Mouse (Mus musculus) heart, postnatal 0 days (tissue): Measurements from ENCODE around the gene Gp5. TPM values are rescaled to one million over a fixed set of nuclear protein-coding genes. Genes with fewer than 3 reads are reported as not detected.

Experiments
- ATAC-seq: fragments of 200-750 bp; cut with Nextera tagmentation; 2 replicates; pipeline ENCODE4 v1.8.0; 2017; ENCODE audit warnings: low read depth, moderate number of reproducible peaks, moderate library complexity; ENCODE audit not compliant: insufficient read depth
- DNase-seq: peaks from one replicate; pipeline ENCODE4 v3.0.0-alpha.2; 2016; ENCODE audit warnings: low spot score
- H3K27ac ChIP-seq: fragments of 300-500 bp; sonication (generic); 2 replicates; pipeline ENCODE4 v1.5.1; 2014; ENCODE audit warnings: low read depth, mild to moderate bottlenecking
- H3K27me3 ChIP-seq: fragments of 300-500 bp; sonication (generic); 2 replicates; pipeline ENCODE4 v1.6.1; 2014; ENCODE audit warnings: low read length, mixed read lengths; ENCODE audit not compliant: control insufficient read depth, insufficient read depth
- H3K36me3 ChIP-seq: fragments of 300-500 bp; sonication (generic); replicated peaks from 2 replicates; pipeline ENCODE4 v1.6.1; 2014; ENCODE audit warnings: low read length, mixed read lengths; ENCODE audit not compliant: control insufficient read depth, insufficient read depth
- H3K4me1 ChIP-seq: fragments of 300-500 bp; sonication (generic); 2 replicates; pipeline ENCODE4 v1.6.1; 2014; ENCODE audit warnings: antibody characterized with exemption; ENCODE audit not compliant: control insufficient read depth, insufficient read depth
- H3K4me2 ChIP-seq: fragments of 300-500 bp; sonication (generic); 2 replicates; pipeline ENCODE4 v1.6.1; 2014; ENCODE audit warnings: low read depth, mild to moderate bottlenecking, low read length, moderate library complexity
- H3K4me3 ChIP-seq: fragments of 300-500 bp; sonication (generic); 2 replicates; pipeline ENCODE4 v1.5.1; 2014; ENCODE audit warnings: low read depth, low read length
- H3K9ac ChIP-seq: fragments of 300-500 bp; sonication (generic); replicated peaks from 2 replicates; pipeline ENCODE4 v1.6.1; 2014; ENCODE audit warnings: low read depth, low read length, mixed read lengths
- H3K9me3 ChIP-seq: fragments of 300-500 bp; sonication (generic); replicated peaks from 2 replicates; pipeline ENCODE4 v1.6.1; 2016; ENCODE audit warnings: low read length; ENCODE audit not compliant: control insufficient read depth
- CTCF ChIP-seq: IDR thresholded peaks from 2 replicates; pipeline ENCODE4 v1.5.1; 2016; ENCODE audit warnings: antibody characterized with exemption, control low read depth, low read depth
- EP300 ChIP-seq: IDR thresholded peaks from 2 replicates; pipeline ENCODE4 v1.6.1; 2016; ENCODE audit warnings: antibody characterized with exemption, low read depth
- WGBS: fragments of 180-500 bp; shearing (Covaris S2); extraction: QIAGEN DNeasy Blood & Tissue Kit; methylation state at CpG from one replicate; pipeline ENCODE4 v1.1.7; 2014; 5-methylcytosine and 5-hydroxymethylcytosine counted together
- polyA plus RNA-seq: library from polyadenylated mRNA; unstranded; fragments of >200 nt; fragmentation: Nextera tagmentation; extraction: Ambion mirVana; gene quantifications from 2 replicates; pipeline ENCODE4 v1.2.1, GENCODE M21; 2015
- total RNA-seq: library from RNA; depleted of rRNA; stranded (reverse); fragments of >200 nt; gene quantifications from 2 replicates; pipeline ENCODE4 v1.2.3, GENCODE M21; 2014; ENCODE audit warnings: low replicate concordance

The Gp5 gene
- total and polyA plus RNA-seq, 2 experiments from 2014 or later = 0.19 to 0.53 TPM

- no peaks in the 10 kb centered on the region for H3K9me3 ChIP-seq
- 55% methylated on average over 8 of the region's 8 CpGs for WGBS
- H3K4me3 ChIP-seq = no peak overlapping the region
- H3K4me1 ChIP-seq = peaks cover 7% of the 10 kb centered on the region; the same call in 1 of the 2 replicates
- H3K4me2 ChIP-seq = no peak overlapping the region
- TF ChIP-seq CTCF = no peak
- TF ChIP-seq EP300 = no peak
- no peaks in the 10 kb centered on the region for H3K36me3 ChIP-seq
- no peak overlapping the region for H3K9ac ChIP-seq
- no peaks in the 10 kb centered on the region for H3K27me3 ChIP-seq
- DNase-seq (no peak), ATAC-seq (no peak)
- H3K27ac ChIP-seq = peak overlapping the region; percentile 15; the same call in 1 of the 2 replicates
Observed at GRCm38 (mm10) chr16:30271223-30271761, 39.3 kb downstream of the Gp5 start.

- DNase-seq (no peak), ATAC-seq (no peak)
- Histone ChIP-seq H3K4me1 (no peaks in the 10 kb centered on the region), H3K4me2 (no peak within 1 kb of the TSS), H3K27ac (no peak within 1 kb of the TSS), H3K9ac (no peak within 1 kb of the TSS), H3K27me3 (no peaks in the 10 kb centered on the region), H3K9me3 (no peaks in the 10 kb centered on the region), H3K36me3 (no peaks in the 10 kb centered on the region), H3K4me3 (no peak within 1 kb of the TSS)
- TF ChIP-seq EP300 (no peak), CTCF (no peak)
- WGBS = 58% methylated on average over 5 of the region's 5 CpGs
Observed at GRCm38 (mm10) chr16:30267359-30267758, 43.2 kb downstream of the Gp5 start, which contains the start of gene Cpn2. Cpn2 (minus strand) TSS chr16:30267499.

DNA sequence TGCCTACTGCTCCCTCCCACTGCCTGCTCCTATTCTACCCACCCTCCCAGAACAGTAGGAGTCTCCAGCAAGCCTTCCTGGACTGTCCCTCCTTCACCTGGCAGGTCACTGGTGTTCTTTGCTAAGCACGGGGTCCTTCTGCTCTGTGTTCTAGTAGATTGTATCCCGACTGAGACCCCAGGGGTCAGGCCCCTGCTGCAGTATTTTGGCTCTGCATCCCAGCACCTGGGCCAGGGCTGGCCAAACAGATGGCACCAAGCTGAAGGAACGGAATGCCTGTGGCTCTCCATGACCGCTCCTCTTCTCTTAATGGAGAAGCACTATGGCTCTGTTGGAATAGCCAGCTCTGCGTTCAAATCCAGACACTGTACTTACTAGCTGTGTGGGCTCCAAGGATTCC is 44.0 kb downstream of the Gp5 start:
- Histone ChIP-seq H3K9me3 (no peaks in the 10 kb centered on the region), H3K4me2 (no peak overlapping the region), H3K36me3 (no peaks in the 10 kb centered on the region), H3K4me3 (no peak overlapping the region), H3K9ac (no peak overlapping the region), H3K27ac (no peak overlapping the region), H3K4me1 (no peaks in the 10 kb centered on the region), H3K27me3 (no peaks in the 10 kb centered on the region)
- no peak for DNase-seq
- WGBS = 80% methylated on average over 5 of the region's 5 CpGs
- TF ChIP-seq EP300 (no peak), CTCF (no peak)
- ATAC-seq = no peak

GRCm38 (mm10) chr16:30265611-30266010 is 45.0 kb downstream of the Gp5 start:
- Histone ChIP-seq H3K27ac (no peak overlapping the region), H3K36me3 (no peaks in the 10 kb centered on the region), H3K4me2 (no peak overlapping the region), H3K27me3 (no peaks in the 10 kb centered on the region), H3K9me3 (no peaks in the 10 kb centered on the region), H3K4me1 (no peaks in the 10 kb centered on the region), H3K9ac (no peak overlapping the region), H3K4me3 (no peak overlapping the region)
- DNase-seq (no peak), ATAC-seq (no peak)
- WGBS = 73% methylated on average over 4 of the region's 4 CpGs
- TF ChIP-seq CTCF (no peak), EP300 (no peak)

GRCm38 (mm10) chr16:30263156-30263555 is 47.4 kb downstream of the Gp5 start:
- no peaks in the 10 kb centered on the region; the same call in 1 of the 2 replicates for H3K4me1 ChIP-seq
- TF ChIP-seq EP300 (no peak), CTCF (no peak)
- H3K9me3 ChIP-seq = no peaks in the 10 kb centered on the region
- DNase-seq (no peak), ATAC-seq (no peak)
- no peaks in the 10 kb centered on the region for H3K27me3 ChIP-seq
- no peaks in the 10 kb centered on the region for H3K36me3 ChIP-seq
- no peak overlapping the region for H3K9ac ChIP-seq
- no peak overlapping the region for H3K27ac ChIP-seq
- WGBS = 52% methylated on average over 4 of the region's 4 CpGs
- H3K4me2 ChIP-seq = no peak overlapping the region
- H3K4me3 ChIP-seq = no peak overlapping the region

- DNase-seq (peak; percentile 58), ATAC-seq (no peak)
- H3K4me3 ChIP-seq = no peak overlapping the region
- no peaks in the 10 kb centered on the region for H3K27me3 ChIP-seq
- peak; percentile 82 for TF ChIP-seq CTCF
- TF ChIP-seq EP300 = no peak
- no peak overlapping the region for H3K27ac ChIP-seq
- no peaks in the 10 kb centered on the region; the same call in 1 of the 2 replicates for H3K4me1 ChIP-seq
- WGBS = 0% methylated on average over 2 of the region's 2 CpGs
- H3K36me3 ChIP-seq = no peaks in the 10 kb centered on the region
- no peaks in the 10 kb centered on the region for H3K9me3 ChIP-seq
- H3K4me2 ChIP-seq = no peak overlapping the region
- H3K9ac ChIP-seq = no peak overlapping the region
Observed at GRCm38 (mm10) chr16:30262664-30263063, 47.9 kb downstream of the Gp5 start.
